Mouse (Mus musculus) natural killer cell, adult 2 months (primary cell): ENCODE measurements around the gene Gm5157.
"Not testable (repeated sequence)": the region's sequence is repeated elsewhere in the genome, so short reads cannot be mapped to it uniquely, and the experiment has no call there.

ENCODE experiments used
- DNase-seq, 2 experiments: peaks; one replicate each; pipeline ENCODE4 v3.0.0; 2022; ENCODE audit warnings: low spot score in 2 of 2

Gm5157 gene

GRCm38 (mm10) chr7:21190323-21190722 is at the start of gene Gm5157:
TSS of gene Gm5157 (minus strand) at chr7:21190423.
- not testable (repeated sequence) for DNase-seq

DNA sequence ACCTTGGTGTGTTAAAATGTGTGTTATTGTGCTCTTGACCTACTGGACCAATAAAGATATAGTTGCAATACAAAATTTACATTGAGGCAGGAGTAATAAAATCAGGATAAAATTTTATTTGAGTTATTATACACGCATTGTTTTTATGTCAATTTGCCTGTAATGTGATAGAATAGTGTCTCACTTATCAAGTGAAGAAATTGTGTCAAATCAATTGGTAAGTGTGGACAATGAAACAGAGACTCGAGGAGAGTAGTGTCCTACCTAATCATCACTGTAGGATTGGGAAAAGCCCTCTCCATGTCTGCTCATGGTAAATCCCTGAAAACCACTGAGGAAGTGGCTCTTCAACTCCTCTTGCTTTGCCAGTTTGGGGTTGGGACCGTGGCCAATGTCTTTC is 28.3 kb downstream of the Gm5157 start, which contains the start of gene Vmn1r123:
Gene Vmn1r123, plus strand, starts transcription at position 301 of the 400 bp plus-strand sequence.
- DNase-seq = not testable (repeated sequence)
